Mouse (Mus musculus) neural tube, embryonic 15.5 days (tissue): ENCODE data around the gene Rgs2. TPM values are rescaled to one million over a fixed set of nuclear protein-coding genes. Genes with fewer than 3 reads are reported as not detected.

Experiments used
- ATAC-seq: fragments of 200-750 bp; cut with Nextera tagmentation; 2 replicates; pipeline ENCODE4 v1.8.0; 2017; ENCODE audit warnings: mild to moderate bottlenecking, moderate TSS enrichment, moderate library complexity; ENCODE audit not compliant: low FRiP score
- H3K27ac ChIP-seq: fragments of 300-500 bp; sonication (generic); replicated peaks from 2 replicates; pipeline ENCODE4 v1.5.1; 2015; ENCODE audit warnings: mild to moderate bottlenecking, inconsistent platforms
- H3K27me3 ChIP-seq: fragments of 300-500 bp; sonication (generic); replicated peaks from 2 replicates; pipeline ENCODE4 v1.6.1; 2015; ENCODE audit warnings: inconsistent platforms
- H3K36me3 ChIP-seq: fragments of 300-500 bp; sonication (generic); 2 replicates; pipeline ENCODE4 v1.6.1; 2015; ENCODE audit warnings: inconsistent platforms
- H3K4me1 ChIP-seq: fragments of 300-500 bp; sonication (generic); 2 replicates; pipeline ENCODE4 v1.6.1; 2015; ENCODE audit warnings: inconsistent platforms
- H3K4me2 ChIP-seq: fragments of 300-500 bp; sonication (generic); 2 replicates; pipeline ENCODE4 v1.6.1; 2015; ENCODE audit warnings: inconsistent platforms, mild to moderate bottlenecking, moderate library complexity
- H3K4me3 ChIP-seq: fragments of 300-500 bp; sonication (generic); replicated peaks from 2 replicates; pipeline ENCODE4 v1.5.1; 2015; ENCODE audit warnings: mild to moderate bottlenecking, inconsistent platforms
- H3K9ac ChIP-seq: fragments of 300-500 bp; sonication (generic); replicated peaks from 2 replicates; pipeline ENCODE4 v1.6.1; 2015; ENCODE audit warnings: mild to moderate bottlenecking, inconsistent platforms
- H3K9me3 ChIP-seq: fragments of 300-500 bp; sonication (generic); replicated peaks from 2 replicates; pipeline ENCODE4 v1.6.1; 2016; ENCODE audit warnings: inconsistent platforms
- whole genome bisulfite sequencing: fragments of 180-500 bp; shearing (Covaris S2); methylation state at CpG from one replicate; pipeline ENCODE4 v1.1.7; 2015; ENCODE audit warnings: mixed read lengths; 5-methylcytosine and 5-hydroxymethylcytosine counted together
- polyA plus RNA-seq: library from polyadenylated mRNA; unstranded; fragments of >200 nt; fragmentation: Nextera tagmentation; extraction: Ambion mirVana; gene quantifications from 2 replicates; pipeline ENCODE4 v1.2.1, GENCODE M21; 2015

The Rgs2 gene
- polyA plus RNA-seq, 1 experiment from 2014 or later: 112 TPM

DNA sequence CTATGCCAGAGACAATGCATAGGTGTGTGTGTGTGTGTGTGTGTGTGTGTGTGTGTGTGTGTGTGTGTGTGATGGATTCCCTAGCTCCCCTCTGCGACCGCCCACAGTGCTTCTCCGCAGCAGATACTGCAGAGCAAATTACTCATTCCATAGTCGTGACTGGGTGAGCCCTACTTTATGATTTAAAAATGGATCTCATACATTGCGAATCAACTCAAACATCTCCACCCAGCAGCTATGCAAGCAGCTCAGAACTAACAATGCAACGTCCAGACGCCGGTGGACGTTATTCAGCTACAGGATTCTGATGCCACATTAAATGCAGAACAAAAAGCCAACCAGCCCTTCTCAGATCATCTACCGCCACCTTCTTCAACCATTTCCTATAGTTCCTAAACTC lies 545 bp downstream of the Rgs2 start:
- H3K4me2 ChIP-seq: peak overlapping the region; percentile 90
- peaks cover 21% of the 10 kb centered on the region for H3K36me3 ChIP-seq
- peak overlapping the region; percentile 88 for H3K9ac ChIP-seq
- H3K9me3 ChIP-seq: no peaks in the 10 kb centered on the region
- peak overlapping the region; percentile 91 for H3K27ac ChIP-seq
- H3K4me3 ChIP-seq: peak overlapping the region; percentile 71
- WGBS: 4% methylated on average over 10 of the region's 10 CpGs
- ATAC-seq: peak; percentile 48
- peaks cover 28% of the 10 kb centered on the region for H3K4me1 ChIP-seq
- H3K27me3 ChIP-seq: no peaks in the 10 kb centered on the region

DNA sequence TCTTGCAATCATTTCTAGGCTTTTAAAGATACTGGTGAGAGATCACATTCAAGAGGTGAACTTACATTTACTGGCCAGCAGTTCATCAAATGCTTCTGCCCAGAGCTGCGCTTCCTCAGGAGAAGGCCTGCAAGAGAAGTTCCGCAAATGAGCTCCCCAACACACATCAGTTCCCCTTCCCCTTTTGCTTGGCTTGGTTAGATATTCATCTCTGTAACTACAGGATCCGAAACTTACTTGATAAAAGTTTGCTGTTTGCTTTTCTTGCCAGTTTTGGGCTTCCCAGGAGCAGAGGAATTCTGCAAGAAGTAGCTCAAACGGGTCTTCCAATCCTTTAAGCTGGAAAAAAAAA lies 1.3 kb downstream of the Rgs2 start:
- H3K27me3 ChIP-seq: no peaks in the 10 kb centered on the region
- no peak for ATAC-seq
- peak overlapping the region; percentile 90 for H3K4me2 ChIP-seq
- H3K9me3 ChIP-seq: no peaks in the 10 kb centered on the region
- peaks cover 28% of the 10 kb centered on the region for H3K4me1 ChIP-seq
- H3K9ac ChIP-seq: peak overlapping the region; percentile 88
- H3K4me3 ChIP-seq: peak overlapping the region; percentile 71
- WGBS: 75% methylated on average over 4 of the region's 4 CpGs
- peaks cover 21% of the 10 kb centered on the region for H3K36me3 ChIP-seq
- peak overlapping the region; percentile 91; the same call in 1 of the 2 replicates for H3K27ac ChIP-seq

DNA sequence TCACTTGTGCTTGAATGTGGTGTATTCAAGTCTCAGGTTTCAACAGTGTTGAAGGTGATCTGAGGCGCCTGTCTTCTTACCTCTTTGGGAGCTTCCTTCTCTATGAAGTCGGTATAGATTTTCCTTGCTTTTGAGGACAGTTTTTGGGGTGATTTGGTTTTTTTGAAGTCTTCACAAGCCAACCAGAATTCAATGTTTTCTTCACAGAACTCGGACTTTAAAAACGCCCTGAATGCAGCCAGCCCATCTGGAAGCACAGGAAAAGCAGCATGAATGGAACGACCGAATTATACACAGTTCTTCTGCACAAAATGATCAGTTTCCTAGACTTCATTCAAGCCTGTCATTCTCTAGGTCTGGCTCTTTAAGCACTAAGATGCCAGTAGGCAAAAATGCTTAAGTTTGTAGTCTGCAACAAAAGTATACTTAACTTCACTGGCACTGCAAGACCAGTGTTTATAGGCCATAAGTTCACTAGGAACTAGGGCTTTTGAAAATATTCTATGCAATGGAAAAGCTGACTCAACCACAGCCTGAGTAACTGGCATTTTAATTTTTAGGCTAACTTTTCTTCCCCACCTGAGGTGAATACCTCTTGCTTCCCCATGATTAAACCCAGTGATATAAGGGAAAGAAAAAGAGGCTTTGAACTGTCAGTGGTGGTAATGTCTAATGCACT lies 1.8 kb downstream of the Rgs2 start:
- H3K9me3 ChIP-seq: no peaks in the 10 kb centered on the region
- H3K4me2 ChIP-seq: peak overlapping the region; percentile 90
- WGBS: 89% methylated on average over 6 of the region's 6 CpGs
- H3K27me3 ChIP-seq: no peaks in the 10 kb centered on the region
- peaks cover 21% of the 10 kb centered on the region for H3K36me3 ChIP-seq
- H3K4me1 ChIP-seq: peaks cover 28% of the 10 kb centered on the region
- ATAC-seq: no peak
- 0 out of 2 replicates have a peak overlapping the region, but pooled peaks have one; percentile 88 for H3K9ac ChIP-seq
- H3K27ac ChIP-seq: 0 out of 2 replicates have a peak overlapping the region, but pooled peaks have one; percentile 91
- peak overlapping the region; percentile 71 for H3K4me3 ChIP-seq

DNA sequence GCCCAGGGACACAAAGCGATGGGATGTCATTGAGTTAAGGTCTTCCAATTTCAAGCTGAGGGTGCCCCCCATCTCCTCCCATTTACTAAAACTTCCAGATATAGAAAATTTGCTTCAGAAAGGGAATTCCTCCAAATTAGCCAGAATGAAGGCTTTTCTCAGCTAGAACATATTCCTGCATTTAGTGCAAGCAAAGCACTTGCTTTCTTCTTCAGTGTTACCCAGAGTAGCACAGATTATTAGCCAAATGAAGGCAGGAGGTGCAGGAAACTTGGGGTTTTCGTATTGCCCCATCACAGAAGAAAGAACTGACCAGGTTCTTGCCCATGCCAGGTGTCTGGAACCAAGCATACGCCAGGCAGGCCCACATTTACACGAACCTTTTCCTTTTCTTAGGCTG lies 3.7 kb downstream of the Rgs2 start:
- Histone ChIP-seq H3K9me3 (no peaks in the 10 kb centered on the region), H3K4me2 (no peak overlapping the region), H3K36me3 (peaks cover 21% of the 10 kb centered on the region), H3K27ac (no peak overlapping the region), H3K9ac (no peak overlapping the region), H3K27me3 (no peaks in the 10 kb centered on the region), H3K4me1 (peaks cover 25% of the 10 kb centered on the region), H3K4me3 (no peak overlapping the region)
- 94% methylated on average over 4 of the region's 4 CpGs for WGBS
- ATAC-seq: no peak

DNA sequence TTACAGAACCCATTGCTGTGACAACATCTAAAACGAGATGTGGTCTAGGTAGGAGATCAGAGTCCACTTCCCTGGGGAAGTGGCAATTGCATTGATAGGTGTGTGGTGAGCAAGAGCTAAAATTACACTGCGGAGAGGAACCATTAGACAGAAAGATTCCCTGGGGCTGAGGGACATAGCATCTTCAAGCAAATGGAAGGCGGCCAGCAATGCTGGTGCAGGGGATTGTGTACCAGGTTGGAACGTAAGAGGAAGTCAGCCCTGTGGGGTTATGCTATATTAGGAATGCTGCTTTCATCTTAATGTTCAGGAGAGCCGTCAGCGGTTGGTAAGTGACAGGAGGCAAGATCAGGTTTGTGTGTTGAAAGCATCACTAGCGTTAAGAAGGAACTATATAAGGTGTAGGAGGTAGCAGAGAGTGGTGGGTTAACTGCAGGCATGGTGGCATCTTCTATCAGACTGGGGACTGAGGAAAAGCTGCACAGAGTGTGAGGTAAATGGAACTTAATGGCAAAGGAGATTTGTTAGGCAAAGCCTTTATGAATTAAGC lies 4.5 kb downstream of the Rgs2 start:
- Histone ChIP-seq H3K9me3 (no peaks in the 10 kb centered on the region), H3K4me3 (no peak overlapping the region), H3K9ac (no peak overlapping the region), H3K27ac (no peak overlapping the region), H3K27me3 (no peaks in the 10 kb centered on the region), H3K36me3 (peaks cover 21% of the 10 kb centered on the region), H3K4me1 (peaks cover 18% of the 10 kb centered on the region), H3K4me2 (no peak overlapping the region)
- WGBS: 56% methylated on average over 7 of the region's 7 CpGs
- no peak for ATAC-seq

DNA sequence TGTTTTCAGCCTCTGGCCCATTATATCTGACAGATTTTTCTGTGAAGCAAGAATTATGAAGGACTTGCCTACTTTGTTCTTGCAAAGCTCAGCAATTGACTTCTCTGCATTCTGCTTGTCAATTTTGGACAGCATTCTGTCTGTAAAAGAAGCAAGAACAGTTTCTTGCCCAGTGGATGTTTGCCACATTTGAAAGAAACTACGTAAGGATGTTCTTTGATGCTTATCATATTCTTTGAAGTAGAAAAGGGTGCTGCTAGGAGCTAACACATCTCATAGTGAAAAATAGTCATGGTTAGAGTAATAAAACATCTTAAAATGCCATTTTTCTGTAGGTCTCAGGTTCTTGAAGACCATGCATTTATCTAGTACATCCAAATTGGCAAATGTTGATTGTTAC lies 10.9 kb downstream of the Rgs2 start:
- no peak for ATAC-seq
- H3K27me3 ChIP-seq: no peaks in the 10 kb centered on the region
- no peak overlapping the region for H3K4me2 ChIP-seq
- no peak overlapping the region for H3K27ac ChIP-seq
- no peaks in the 10 kb centered on the region for H3K9me3 ChIP-seq
- WGBS: 89% methylated on average over 1 of the region's 1 CpGs
- no peaks in the 10 kb centered on the region for H3K36me3 ChIP-seq
- no peak overlapping the region for H3K9ac ChIP-seq
- H3K4me1 ChIP-seq: no peaks in the 10 kb centered on the region
- H3K4me3 ChIP-seq: no peak overlapping the region

DNA sequence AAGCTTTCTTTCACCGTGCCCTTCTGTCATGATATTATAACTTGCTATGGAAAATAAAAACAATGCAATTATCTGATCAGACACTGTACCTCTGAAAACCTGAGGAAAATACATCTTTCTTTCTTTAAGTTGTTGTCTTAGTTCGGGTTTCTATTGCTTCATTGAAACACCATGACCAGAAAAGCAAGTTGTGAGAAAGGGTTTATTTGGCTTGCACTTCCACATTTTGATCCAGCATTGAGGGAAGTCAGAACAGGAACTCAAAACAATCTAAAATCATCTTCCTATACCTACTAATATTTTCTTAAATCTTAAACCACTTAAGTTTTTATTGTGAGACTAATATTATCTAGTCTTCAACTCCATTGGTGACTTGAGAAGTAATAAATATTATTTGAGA lies 11.4 kb downstream of the Rgs2 start:
- H3K4me3 ChIP-seq: no peak overlapping the region
- H3K27me3 ChIP-seq: no peaks in the 10 kb centered on the region
- H3K36me3 ChIP-seq: no peaks in the 10 kb centered on the region
- ATAC-seq: no peak
- H3K27ac ChIP-seq: no peak overlapping the region
- 86% methylated on average over 2 of the region's 2 CpGs for WGBS
- H3K4me2 ChIP-seq: no peak overlapping the region
- H3K4me1 ChIP-seq: no peaks in the 10 kb centered on the region
- no peaks in the 10 kb centered on the region for H3K9me3 ChIP-seq
- H3K9ac ChIP-seq: no peak overlapping the region

DNA sequence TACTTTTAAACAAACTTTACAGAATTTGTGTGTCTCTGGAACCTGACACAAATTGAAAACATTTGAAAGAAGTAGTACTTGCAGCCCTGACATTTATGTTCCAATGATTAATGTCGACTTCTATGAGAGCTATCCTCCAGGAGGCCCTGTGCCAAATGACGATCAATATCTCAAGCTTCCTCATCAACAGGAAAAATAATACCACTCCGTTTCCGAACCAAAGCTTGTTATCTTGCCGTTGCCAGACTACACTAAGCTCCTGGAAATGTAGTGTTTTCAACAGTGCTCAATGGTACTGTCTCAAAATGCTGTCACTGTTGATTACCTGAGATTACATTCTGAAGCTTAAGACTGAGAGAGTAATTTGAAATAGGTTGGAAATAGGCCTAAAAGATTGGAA lies 13.7 kb downstream of the Rgs2 start:
- Histone ChIP-seq H3K9me3 (no peaks in the 10 kb centered on the region), H3K27me3 (no peaks in the 10 kb centered on the region), H3K4me2 (no peak overlapping the region), H3K27ac (no peak overlapping the region), H3K4me1 (no peaks in the 10 kb centered on the region), H3K9ac (no peak overlapping the region), H3K36me3 (no peaks in the 10 kb centered on the region), H3K4me3 (no peak overlapping the region)
- WGBS: 37% methylated on average over 5 of the region's 5 CpGs
- no peak for ATAC-seq

DNA sequence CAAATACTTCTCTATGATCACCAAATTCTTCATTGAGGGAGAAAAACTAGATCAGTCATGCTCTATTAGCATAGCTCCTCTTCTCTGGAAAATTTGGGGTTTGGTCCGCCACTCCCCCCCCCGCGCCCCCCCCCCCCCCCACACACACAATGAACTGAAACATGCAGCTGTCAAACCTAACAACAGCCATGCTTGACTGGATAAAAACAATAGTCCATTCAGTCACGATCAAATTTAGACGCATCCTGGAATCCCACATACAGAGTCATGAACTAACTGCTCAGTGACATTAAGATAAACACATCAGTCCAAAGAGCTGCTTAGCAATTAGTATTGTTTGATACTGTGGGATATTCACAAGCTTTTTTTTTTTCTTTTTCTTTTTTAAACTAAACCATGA lies 14.2 kb downstream of the Rgs2 start:
- WGBS: 20% methylated on average over 4 of the region's 5 CpGs
- H3K9ac ChIP-seq: no peak overlapping the region
- ATAC-seq: no peak
- no peaks in the 10 kb centered on the region for H3K27me3 ChIP-seq
- H3K4me1 ChIP-seq: no peaks in the 10 kb centered on the region
- H3K4me2 ChIP-seq: no peak overlapping the region
- no peaks in the 10 kb centered on the region for H3K36me3 ChIP-seq
- no peak overlapping the region for H3K27ac ChIP-seq
- no peaks in the 10 kb centered on the region for H3K9me3 ChIP-seq
- no peak overlapping the region for H3K4me3 ChIP-seq

DNA sequence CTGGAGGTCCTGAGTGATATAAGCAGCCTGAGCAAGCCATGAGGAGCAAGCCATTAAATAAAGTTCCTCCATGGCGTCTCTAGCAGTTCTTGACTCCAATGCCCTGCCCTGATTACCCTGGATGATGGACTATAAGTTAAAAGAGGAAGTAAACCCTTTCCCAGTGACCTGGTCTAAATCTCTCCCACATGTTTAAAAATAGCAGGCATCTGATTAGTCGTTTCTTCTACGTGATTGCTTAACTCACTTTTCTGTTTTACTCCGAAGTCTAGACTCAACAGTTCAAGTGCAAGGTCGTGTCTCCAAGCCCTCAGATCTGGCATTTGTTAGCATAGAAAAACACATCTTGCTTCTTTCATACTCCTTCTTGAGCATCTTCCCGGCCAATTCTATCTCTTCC lies 15.2 kb downstream of the Rgs2 start:
- H3K9ac ChIP-seq: no peak overlapping the region
- no peak for ATAC-seq
- no peak overlapping the region for H3K4me2 ChIP-seq
- no peak overlapping the region for H3K27ac ChIP-seq
- H3K4me1 ChIP-seq: no peaks in the 10 kb centered on the region
- H3K36me3 ChIP-seq: no peaks in the 10 kb centered on the region
- no peaks in the 10 kb centered on the region for H3K27me3 ChIP-seq
- no peaks in the 10 kb centered on the region for H3K9me3 ChIP-seq
- WGBS: 77% methylated on average over 6 of the region's 6 CpGs
- no peak overlapping the region for H3K4me3 ChIP-seq

DNA sequence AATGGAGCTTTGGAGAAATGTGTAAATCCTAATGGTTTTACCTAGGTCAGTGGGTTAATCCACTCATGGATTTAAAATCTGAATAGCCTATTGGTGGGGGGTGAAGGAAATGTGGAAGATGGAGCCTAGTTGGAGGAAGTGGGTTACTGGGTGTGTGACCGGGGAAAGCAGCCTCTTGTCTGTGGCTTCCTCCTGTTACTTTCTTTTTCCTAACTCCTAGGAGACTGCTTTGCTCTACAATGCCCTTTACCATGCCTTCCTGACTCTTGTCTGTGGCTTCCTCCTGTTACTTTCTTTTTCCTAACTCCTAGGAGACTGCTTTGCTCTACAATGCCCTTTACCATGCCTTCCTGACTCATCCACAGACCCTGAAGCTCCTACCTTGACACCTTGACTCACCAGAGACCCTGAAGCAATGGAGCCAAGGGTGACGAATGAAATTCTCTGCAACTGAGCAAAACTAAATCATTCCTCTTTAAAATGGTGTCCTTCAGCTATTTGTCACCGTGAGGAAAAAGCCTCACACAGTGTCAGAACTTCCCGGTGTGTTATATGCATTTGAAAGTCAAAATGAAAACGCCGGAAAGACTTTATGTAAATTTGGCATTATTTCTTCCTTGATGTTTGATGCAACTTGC lies 18.9 kb downstream of the Rgs2 start:
- Histone ChIP-seq H3K4me1 (no peaks in the 10 kb centered on the region), H3K4me3 (no peak overlapping the region), H3K36me3 (no peaks in the 10 kb centered on the region), H3K9ac (no peak overlapping the region), H3K27ac (no peak overlapping the region), H3K4me2 (no peak overlapping the region), H3K9me3 (no peaks in the 10 kb centered on the region), H3K27me3 (no peaks in the 10 kb centered on the region)
- no peak for ATAC-seq
- 82% methylated on average over 6 of the region's 6 CpGs for WGBS

DNA sequence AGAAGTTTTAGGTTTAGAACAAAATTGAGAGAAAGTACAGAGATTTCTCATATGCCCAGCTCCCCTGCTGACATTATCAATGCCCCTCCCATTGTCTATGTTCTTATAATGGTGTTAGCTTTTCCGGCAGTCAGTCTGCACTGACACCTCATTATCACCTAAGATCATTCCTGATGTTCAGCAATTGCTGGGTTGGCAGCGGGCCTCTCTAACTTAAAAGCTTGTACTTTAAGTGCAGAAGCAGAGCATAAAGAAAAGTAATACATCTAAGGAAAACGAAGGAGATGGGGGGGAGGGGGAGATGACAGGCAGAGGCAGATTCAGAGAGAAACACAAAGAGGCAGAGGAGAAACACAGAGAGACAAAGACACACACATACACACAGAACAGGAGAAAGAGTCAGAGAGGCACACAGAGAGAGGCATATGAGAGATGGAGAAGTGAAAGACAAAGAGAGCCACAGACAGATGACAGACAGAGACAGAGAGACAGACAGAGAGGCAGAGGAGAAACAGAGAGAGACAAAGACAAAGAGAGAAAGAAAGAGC lies 21.1 kb downstream of the Rgs2 start:
- no peak overlapping the region for H3K9ac ChIP-seq
- ATAC-seq: no peak
- H3K4me2 ChIP-seq: no peak overlapping the region
- no peaks in the 10 kb centered on the region for H3K4me1 ChIP-seq
- H3K9me3 ChIP-seq: no peaks in the 10 kb centered on the region
- H3K36me3 ChIP-seq: no peaks in the 10 kb centered on the region
- no peak overlapping the region for H3K4me3 ChIP-seq
- H3K27ac ChIP-seq: no peak overlapping the region
- no peaks in the 10 kb centered on the region for H3K27me3 ChIP-seq
- 34% methylated on average over 3 of the region's 3 CpGs for WGBS
